Mouse (Mus musculus) ES-Bruce4 (cell line): ENCODE measurements around the gene Lhx8. TPM values are rescaled to one million over a fixed set of nuclear protein-coding genes. Genes with fewer than 3 reads are reported as not detected.

Source experiments
- H3K27ac ChIP-seq: 2 replicates; pipeline ENCODE4 v1.5.1; 2012; ENCODE audit warnings: low read length, inconsistent platforms; ENCODE audit not compliant: insufficient read depth
- H3K27me3 ChIP-seq: 2 replicates; pipeline ENCODE4 v1.6.1; 2012; ENCODE audit warnings: mild to moderate bottlenecking, low read length, inconsistent platforms; ENCODE audit not compliant: control insufficient read depth, poor library complexity, insufficient read depth, severe bottlenecking
- H3K36me3 ChIP-seq: 2 replicates; pipeline ENCODE4 v1.6.1; 2012; ENCODE audit warnings: inconsistent platforms, mild to moderate bottlenecking, low read length, moderate library complexity; ENCODE audit not compliant: control insufficient read depth, poor library complexity, insufficient read depth, severe bottlenecking
- H3K4me1 ChIP-seq: one replicate; pipeline ENCODE4 v1.8.1; 2011; ENCODE audit warnings: low read length; ENCODE audit not compliant: control insufficient read depth, insufficient read depth
- H3K4me3 ChIP-seq: 2 replicates; pipeline ENCODE4 v1.5.1; 2011; ENCODE audit warnings: low read depth, mild to moderate bottlenecking, low read length
- H3K9ac ChIP-seq: 2 replicates; pipeline ENCODE4 v1.6.1; 2012; ENCODE audit warnings: low read depth, mild to moderate bottlenecking, inconsistent platforms; ENCODE audit not compliant: poor library complexity, severe bottlenecking
- H3K9me3 ChIP-seq: replicated peaks from 2 replicates; pipeline ENCODE4 v1.6.1; 2012; ENCODE audit warnings: mild to moderate bottlenecking, low read length, inconsistent platforms; ENCODE audit not compliant: control insufficient read depth, poor library complexity, insufficient read depth, severe bottlenecking
- CTCF ChIP-seq: IDR thresholded peaks from one replicate; pipeline ENCODE4 v1.8.1; 2011; ENCODE audit warnings: low read depth, low read length
- EP300 ChIP-seq: IDR thresholded peaks from 2 replicates; pipeline ENCODE4 v1.6.1; 2011; ENCODE audit warnings: low read depth, low read length; ENCODE audit not compliant: insufficient read depth
- POLR2A ChIP-seq: IDR thresholded peaks from one replicate; pipeline ENCODE4 v1.8.1; 2011; ENCODE audit warnings: low read length; ENCODE audit not compliant: insufficient read depth
- polyA plus RNA-seq: library from polyadenylated mRNA; stranded (reverse); fragments of >200 nt; gene quantifications from 2 replicates; pipeline ENCODE4 v1.2.4, GENCODE M21; 2011; ENCODE audit warnings: low read depth; ENCODE audit not compliant: missing spikeins, insufficient read depth, insufficient read length

Lhx8 gene
- polyA plus RNA-seq, 1 experiment, result not detected

DNA sequence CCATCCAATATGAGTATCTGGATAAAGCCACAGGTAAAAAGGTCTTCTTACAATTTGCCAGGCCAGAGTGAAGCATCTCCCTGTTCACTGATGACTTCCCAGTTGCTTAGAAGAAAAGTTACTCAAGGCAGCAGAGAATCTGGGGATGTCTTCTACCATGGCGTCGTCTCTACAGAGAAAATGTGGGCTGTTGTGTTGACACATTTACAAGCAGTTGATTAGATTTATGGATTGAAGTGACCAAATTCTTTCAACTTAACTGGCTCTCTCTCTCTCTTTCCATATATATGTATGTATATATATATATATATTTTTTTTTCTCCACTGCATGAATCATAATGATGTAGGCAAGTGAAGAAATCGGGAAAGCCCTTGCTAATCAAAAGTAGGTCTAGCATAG, 55.8 kb downstream of the Lhx8 start:
- no peak overlapping the region for H3K4me3 ChIP-seq
- TF ChIP-seq EP300 (no peak), POLR2A (no peak), CTCF (no peak)
- no peak overlapping the region for H3K27ac ChIP-seq
- no peaks in the 10 kb centered on the region for H3K36me3 ChIP-seq
- H3K9ac ChIP-seq, result no peak overlapping the region
- no peaks in the 10 kb centered on the region for H3K27me3 ChIP-seq
- H3K9me3 ChIP-seq, result no peaks in the 10 kb centered on the region
- H3K4me1 ChIP-seq, result no peaks in the 10 kb centered on the region

DNA sequence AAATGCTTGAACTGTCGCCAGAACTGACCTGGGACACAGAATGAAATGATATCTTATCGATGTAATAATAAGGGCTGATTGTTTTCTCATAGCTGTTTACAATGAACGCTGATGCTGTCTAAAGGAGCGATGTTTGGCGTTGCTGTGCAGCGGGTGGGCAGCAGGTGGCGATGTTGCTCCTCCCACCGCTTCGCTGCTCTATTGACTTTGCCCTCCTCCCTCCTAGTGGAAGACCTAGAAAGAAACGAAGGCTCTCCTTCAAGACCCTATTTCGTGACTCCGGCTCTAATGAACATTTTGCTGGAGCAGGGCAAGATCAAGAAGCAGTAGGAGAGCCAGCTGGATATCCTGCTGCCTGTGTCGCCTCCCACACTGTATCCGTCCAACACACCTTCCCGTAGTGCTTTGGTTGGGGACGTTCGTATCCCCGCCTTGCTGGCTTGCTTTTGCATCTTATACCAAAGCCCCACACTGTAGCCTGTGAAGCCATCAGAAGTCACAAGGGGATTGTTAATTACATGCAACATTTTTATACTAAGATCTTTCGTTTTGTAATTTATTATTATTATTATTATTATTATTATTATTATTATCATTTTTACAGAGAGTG, 60.6 kb downstream of the Lhx8 start:
- TF ChIP-seq EP300 (no peak), CTCF (peak; percentile 97)
- H3K4me1 ChIP-seq, result no peaks in the 10 kb centered on the region
- no peak overlapping the region for H3K9ac ChIP-seq
- no peak overlapping the region for H3K27ac ChIP-seq
- no peak overlapping the region for H3K4me3 ChIP-seq
- no peaks in the 10 kb centered on the region for H3K36me3 ChIP-seq
- no peaks in the 10 kb centered on the region for H3K27me3 ChIP-seq
- H3K9me3 ChIP-seq, result no peaks in the 10 kb centered on the region

DNA sequence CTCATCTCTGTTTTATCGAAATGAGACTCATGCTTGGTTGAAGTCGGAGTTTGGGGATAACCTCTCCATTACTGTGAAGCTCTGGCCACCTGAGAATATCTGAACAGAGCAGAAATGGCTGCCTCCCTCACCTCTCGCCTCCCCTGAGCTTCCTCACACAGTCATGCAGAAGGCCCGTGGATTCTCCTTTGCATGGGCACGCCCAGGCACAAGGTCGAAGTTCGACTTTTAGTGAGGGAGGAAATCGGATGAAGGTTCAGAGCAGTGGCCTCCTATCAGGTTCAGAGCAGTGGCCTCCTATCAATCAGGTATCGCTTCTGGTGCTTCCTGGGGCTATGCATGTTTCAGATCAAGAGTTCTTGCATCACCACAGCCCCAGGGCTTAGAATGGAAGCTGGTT, 62.1 kb downstream of the Lhx8 start:
- TF ChIP-seq CTCF (no peak), POLR2A (no peak), EP300 (no peak)
- Histone ChIP-seq H3K9me3 (no peaks in the 10 kb centered on the region), H3K36me3 (no peaks in the 10 kb centered on the region)

DNA sequence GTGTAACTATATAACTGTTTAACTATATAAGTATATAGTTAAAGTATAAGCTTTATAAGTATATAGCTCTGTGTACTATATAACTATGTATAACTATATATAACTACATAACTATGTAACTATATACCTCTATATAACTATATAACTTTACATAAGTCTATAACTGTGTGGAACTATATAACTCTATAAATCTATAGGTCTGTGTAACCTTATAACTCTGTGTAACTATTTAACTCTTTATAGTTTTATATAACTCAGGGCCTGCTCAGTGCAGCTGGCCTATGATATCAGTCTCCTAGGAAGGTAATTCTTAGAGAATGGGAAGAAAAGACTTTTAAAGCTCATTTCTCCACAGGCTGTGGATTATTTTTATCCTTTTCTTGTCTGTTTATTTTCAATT, 73.1 kb downstream of the Lhx8 start:
- Histone ChIP-seq H3K9me3 (no peaks in the 10 kb centered on the region), H3K27ac (no peak overlapping the region), H3K27me3 (no peaks in the 10 kb centered on the region; the same call in 1 of the 2 replicates), H3K4me1 (no peaks in the 10 kb centered on the region), H3K4me3 (no peak overlapping the region), H3K9ac (no peak overlapping the region), H3K36me3 (no peaks in the 10 kb centered on the region)
- TF ChIP-seq CTCF, result no peak
- TF ChIP-seq POLR2A, result no peak
- no peak for TF ChIP-seq EP300

More for the DNA sequence above, 62.1 kb downstream of the Lhx8 start:
- H3K4me1 ChIP-seq, result no peaks in the 10 kb centered on the region
- no peak overlapping the region for H3K9ac ChIP-seq
- H3K27ac ChIP-seq, result no peak overlapping the region
- no peak overlapping the region for H3K4me3 ChIP-seq
- H3K27me3 ChIP-seq, result no peaks in the 10 kb centered on the region
